Mouse (Mus musculus) brain, embryonic 18.5 days (tissue): ENCODE data around the gene Spats2l.

Experiments
- DNase-seq: peaks from one replicate; pipeline ENCODE4 v3.0.0-alpha.2; 2012; ENCODE audit warnings: low read depth, low spot score

Spats2l gene

GRCm38 (mm10) chr1:57774001-57774667 is at the start of gene Spats2l:
Gene Spats2l, plus strand, starts transcription at chr1:57774162.
- no peak for DNase-seq

DNA sequence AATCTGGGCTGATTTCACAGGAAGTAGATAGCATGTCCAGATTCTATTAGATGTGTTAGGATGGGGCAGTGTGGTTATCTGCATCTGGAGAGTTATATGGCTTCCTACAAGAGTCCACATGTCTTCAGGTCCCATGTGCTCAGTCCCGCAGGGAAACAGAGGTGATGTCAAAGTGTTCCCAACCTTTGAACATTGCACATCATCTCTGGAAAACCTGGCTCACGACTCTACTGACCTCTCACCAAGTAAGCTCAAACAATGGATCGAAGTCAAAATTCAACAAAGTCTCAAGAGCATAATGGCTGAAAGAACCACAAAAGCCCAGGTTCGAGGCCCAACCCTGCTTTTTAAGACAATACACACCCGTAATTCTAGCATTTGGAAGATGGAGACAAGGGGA is 48.7 kb upstream of the Spats2l start:
- no peak for DNase-seq

DNA sequence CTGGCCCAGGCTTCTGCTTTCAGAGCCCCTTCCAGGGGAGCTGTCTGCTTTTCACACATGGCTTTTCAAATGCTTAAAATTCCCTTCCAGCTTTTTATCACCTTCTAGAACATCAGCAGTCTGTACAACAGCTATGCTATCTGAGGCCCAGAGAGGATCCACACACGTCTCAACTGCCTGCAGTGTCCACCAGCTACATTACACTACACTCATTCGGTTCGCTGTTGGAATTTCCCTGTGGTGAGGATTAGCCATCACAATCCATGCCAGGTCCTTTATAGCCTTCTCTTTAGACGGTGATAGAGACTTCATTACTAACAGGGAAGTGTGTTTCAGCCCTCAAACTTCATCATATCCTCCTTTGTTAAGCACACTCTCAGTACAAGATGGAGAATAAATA is 38.1 kb upstream of the Spats2l start:
- DNase-seq = no peak

- no peak for DNase-seq
These were observed 32.2 kb upstream of the Spats2l start for GRCm38 (mm10) chr1:57741740-57742139.

DNA sequence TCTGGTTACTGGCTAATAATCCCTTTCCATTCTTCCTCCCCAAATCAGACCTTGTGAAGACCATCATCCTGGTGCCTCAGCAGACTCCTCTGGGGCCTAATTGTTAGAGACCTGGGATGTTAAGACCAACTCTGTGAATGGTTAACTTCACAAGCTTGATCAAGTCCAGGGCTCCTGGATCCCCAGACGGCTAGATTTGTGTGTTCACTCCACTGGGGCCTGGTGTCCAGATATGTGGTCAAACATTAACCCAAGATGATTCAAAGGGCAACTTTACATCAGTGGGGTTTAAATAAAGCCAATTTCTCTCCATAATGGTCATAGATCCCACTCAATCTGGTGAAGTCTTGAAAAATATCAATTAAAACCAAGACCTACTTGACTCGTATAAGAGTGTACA is 31.7 kb upstream of the Spats2l start:
- DNase-seq = no peak

DNA sequence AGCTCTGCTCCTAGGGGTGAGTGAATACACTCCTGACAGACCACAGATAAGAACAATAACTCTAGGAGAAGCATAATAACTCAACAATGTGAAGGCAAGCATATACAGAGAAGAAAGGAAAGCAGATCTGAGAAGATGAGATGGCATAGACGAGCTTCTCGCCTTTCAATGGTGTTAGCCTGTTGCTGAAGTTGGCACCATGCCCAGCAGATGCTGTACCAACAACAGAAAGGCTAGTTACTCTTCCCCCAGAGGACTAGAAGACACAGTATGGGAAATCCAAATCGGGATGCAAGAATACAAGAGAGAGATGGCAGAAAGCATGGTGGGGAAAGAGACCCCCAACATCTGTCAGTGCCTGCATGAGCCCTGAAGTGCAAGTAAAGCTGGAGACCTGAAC is 22.2 kb upstream of the Spats2l start:
- no peak for DNase-seq

DNA sequence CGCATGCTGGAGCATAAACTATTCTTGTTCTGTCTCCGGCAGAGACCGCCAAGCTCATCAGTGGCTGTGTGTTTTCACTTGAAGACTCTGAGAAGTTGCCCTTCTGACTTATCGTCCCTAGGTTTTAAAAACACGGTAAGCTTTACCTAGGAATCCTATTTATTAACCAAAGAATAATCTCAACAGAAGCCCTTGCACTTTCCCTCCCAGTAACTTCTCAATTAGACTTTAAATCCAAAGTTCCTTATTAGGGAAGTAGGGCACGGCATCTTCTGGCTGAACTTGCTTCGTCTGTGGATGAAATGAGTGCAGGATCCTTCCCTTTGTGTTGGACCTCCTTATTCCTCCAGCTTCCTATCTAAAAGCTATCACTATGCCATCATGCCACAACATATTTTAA is 7.6 kb upstream of the Spats2l start:
- no peak for DNase-seq

- DNase-seq = no peak
These were observed 636 bp upstream of the Spats2l start for GRCm38 (mm10) chr1:57773326-57773725.

DNA sequence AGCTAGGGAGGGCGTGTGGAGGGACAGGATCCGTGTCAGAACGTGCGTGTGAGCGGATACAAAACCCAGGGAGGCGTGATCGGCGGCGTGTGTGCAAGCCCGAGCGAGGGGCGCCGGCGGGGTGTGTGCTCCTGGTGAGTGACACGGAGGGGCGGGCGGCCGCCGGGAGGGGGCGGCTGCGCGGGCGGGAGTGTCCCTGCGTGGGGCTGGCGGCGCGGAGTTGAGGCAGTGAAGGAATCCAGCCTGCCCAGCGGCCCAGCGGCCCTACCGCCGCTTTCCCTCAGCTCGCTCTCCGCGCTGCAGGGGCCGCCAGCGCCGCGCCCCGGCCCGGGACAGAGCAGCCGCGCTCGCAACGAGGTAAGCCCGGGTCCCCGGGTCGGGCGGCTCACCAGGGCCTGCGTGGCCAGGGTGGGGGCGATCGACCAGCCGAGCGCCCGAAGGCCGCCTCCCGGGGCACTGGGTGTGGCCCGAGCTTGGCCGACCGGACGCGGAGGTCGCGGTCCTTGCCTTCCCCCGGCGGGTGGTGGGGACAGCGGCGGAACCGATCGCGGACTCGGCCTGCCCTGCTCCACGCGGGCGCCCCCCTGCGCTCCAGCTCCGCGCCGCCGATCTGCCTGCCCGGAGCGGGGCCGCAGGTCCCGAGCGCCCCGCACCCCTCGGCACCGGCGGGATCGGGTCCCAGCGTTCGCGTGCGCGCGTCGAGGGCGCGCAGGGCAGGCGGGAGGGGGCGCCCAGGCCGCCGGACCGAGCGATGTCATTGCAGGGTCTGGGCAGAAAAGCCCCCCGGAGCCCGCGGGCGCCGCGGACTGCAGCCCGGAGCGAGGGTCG is 920 bp downstream of the Spats2l start:
- DNase-seq = no peak

- DNase-seq = no peak
These were observed 1.5 kb downstream of the Spats2l start for GRCm38 (mm10) chr1:57775496-57775790.

DNA sequence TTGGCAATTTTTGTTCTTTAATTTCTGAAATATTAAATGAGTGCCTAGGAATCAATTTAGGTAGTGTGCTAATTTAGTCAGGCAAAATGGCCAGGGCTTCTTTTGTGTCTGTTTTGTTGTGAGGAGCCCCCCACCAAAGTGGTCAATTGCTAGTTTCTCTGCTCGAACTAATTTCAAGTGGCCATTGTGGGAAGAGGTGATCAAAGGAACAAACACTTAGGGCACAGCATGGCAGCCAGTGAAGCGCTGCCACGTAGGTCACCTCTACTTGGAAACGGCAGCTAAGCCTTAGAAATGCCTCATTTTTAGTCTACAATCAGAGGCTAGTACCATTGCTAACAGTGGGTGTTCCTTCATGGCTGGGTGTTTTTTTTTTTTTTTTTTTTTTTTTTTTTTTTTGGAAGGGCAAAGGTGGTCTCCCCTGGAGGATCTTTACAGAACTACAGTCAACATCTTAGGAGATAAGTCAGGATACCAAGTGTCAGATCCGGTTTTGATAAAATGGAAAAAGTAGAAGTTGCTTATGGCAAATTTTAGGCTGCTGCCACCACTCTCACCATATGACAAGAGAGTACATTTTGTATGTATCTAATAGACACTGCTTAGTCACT is 2.8 kb downstream of the Spats2l start:
- DNase-seq = no peak

- DNase-seq = no peak
These were observed 10.3 kb downstream of the Spats2l start for GRCm38 (mm10) chr1:57784300-57784699.

GRCm38 (mm10) chr1:57789831-57790230 is 15.9 kb downstream of the Spats2l start:
- no peak for DNase-seq

DNA sequence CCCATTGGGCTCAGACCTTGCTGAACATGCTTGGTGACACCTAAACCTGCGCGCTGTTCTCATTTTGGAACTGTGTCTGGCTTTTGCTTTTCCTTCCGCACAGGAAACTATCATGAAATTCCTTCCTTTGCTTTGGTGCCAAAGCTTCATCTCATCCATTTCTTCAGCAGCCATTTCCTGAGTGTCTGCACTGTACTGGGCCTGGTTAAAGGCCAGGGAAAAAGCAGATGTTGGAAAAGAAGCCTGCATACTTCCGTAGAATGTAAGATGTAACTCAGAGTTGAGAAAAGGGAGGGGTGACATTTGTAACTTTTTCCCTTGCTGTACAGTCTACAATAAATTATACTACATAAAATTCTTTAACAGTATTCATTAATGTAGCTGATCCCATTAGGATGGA is 18.2 kb downstream of the Spats2l start:
- DNase-seq = no peak

DNA sequence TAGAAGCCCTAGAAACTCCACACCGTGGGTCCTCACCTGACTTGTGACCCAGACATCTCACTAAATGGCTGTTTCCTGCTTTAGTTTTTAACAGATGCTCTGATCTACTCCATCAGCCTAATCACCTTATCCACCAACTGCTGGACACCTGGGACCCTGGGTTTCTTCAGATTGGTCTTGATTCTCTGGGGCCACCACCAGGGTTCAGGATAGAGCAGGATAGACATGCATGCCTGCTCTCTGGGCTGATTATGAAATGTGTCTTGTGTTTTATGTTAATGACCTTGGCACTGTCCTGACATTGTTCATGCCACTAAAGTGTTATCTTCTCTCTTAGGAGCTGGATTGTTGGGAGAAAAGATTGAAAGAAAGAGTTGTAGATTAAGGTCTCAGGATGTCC is 21.9 kb downstream of the Spats2l start:
- DNase-seq = no peak

- DNase-seq = no peak
These were observed 25.4 kb downstream of the Spats2l start for GRCm38 (mm10) chr1:57799398-57799797.

GRCm38 (mm10) chr1:57800846-57801245 is 26.9 kb downstream of the Spats2l start:
- DNase-seq = no peak

DNA sequence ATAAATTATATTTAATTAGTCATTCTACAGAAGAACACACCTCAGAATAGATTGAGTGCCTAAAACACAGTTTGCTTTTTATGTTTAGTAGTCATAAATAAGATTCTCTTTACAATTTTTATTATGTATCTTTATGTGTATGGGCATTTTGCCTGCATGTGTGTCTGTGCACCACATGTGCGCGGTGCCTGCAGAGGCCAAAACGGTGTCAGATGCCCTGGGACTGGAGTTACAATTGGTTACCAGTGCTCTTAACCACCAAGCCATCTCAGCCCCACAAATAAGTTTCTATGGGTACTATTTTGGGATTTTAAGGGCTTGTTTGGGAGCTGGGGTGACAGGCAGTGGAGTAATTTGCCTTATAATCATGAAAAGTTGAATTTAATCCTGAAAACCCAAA is 32.2 kb downstream of the Spats2l start:
- no peak for DNase-seq

- DNase-seq = no peak
These were observed 33.9 kb downstream of the Spats2l start for GRCm38 (mm10) chr1:57807882-57808281.

DNA sequence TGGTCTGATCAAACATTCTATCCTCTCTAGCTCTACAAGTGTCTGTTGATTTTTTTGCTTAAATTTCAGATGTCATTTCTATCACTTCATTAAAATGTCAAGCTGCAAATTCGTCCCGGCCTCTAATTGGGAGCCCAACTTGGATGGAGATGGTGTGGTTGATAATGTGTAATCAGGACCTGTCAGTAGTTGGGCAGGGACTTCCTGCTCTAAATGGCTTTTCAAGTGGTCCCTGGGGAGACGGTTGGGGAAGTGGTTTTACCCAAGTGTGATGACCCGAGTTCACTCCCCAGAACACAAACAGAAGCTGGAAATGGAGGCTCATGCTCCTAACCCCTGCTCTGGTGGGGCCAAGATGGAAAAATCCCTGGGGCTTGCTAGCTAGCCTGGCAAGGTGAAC is 36.3 kb downstream of the Spats2l start:
- no peak for DNase-seq

- no peak for DNase-seq
These were observed 43.1 kb downstream of the Spats2l start for GRCm38 (mm10) chr1:57817103-57817502.

GRCm38 (mm10) chr1:57820428-57820997 is 46.6 kb downstream of the Spats2l start:
- no peak for DNase-seq
